Mouse (Mus musculus) embryonic facial prominence, embryonic 14.5 days (tissue): ENCODE results near the gene Ppp1r9b. TPM values are rescaled to one million over a fixed set of nuclear protein-coding genes. Genes with fewer than 3 reads are reported as not detected.

Source experiments
- ATAC-seq: fragments of 200-750 bp; cut with Nextera tagmentation; 2 replicates; pipeline ENCODE4 v1.8.0; 2017; ENCODE audit warnings: low read depth, moderate number of reproducible peaks, moderate TSS enrichment
- DNase-seq: peaks from one replicate; pipeline ENCODE4 v3.0.0-alpha.2; 2015; ENCODE audit warnings: low spot score
- H3K27ac ChIP-seq: fragments of 300-500 bp; sonication (generic); replicated peaks from 2 replicates; pipeline ENCODE4 v1.5.1; 2014; ENCODE audit warnings: low read depth, mild to moderate bottlenecking, low read length, moderate library complexity
- H3K27me3 ChIP-seq: fragments of 300-500 bp; sonication (generic); replicated peaks from 2 replicates; pipeline ENCODE4 v1.6.1; 2014; ENCODE audit warnings: low read length; ENCODE audit not compliant: control insufficient read depth, insufficient read depth
- H3K36me3 ChIP-seq: fragments of 300-500 bp; sonication (generic); 2 replicates; pipeline ENCODE4 v1.6.1; 2014; ENCODE audit warnings: low read length, mixed read lengths; ENCODE audit not compliant: control insufficient read depth, insufficient read depth
- H3K4me1 ChIP-seq: fragments of 300-500 bp; sonication (generic); 2 replicates; pipeline ENCODE4 v1.6.1; 2014; ENCODE audit warnings: antibody characterized with exemption, low read length; ENCODE audit not compliant: control insufficient read depth, insufficient read depth
- H3K4me2 ChIP-seq: fragments of 300-500 bp; sonication (generic); 2 replicates; pipeline ENCODE4 v1.6.1; 2014; ENCODE audit warnings: low read depth, mild to moderate bottlenecking, low read length, moderate library complexity, mixed read lengths
- H3K4me3 ChIP-seq: fragments of 300-500 bp; sonication (generic); 2 replicates; pipeline ENCODE4 v1.5.1; 2014; ENCODE audit warnings: low read depth, mild to moderate bottlenecking, low read length
- H3K9ac ChIP-seq: fragments of 300-500 bp; sonication (generic); 2 replicates; pipeline ENCODE4 v1.6.1; 2014; ENCODE audit warnings: low read depth, mild to moderate bottlenecking, low read length, moderate library complexity, mixed read lengths
- H3K9me3 ChIP-seq: fragments of 300-500 bp; sonication (generic); 2 replicates; pipeline ENCODE4 v1.6.1; 2016; ENCODE audit warnings: low read length; ENCODE audit not compliant: control insufficient read depth
- WGBS: fragments of 180-500 bp; shearing (Covaris S2); extraction: QIAGEN DNeasy Blood & Tissue Kit; methylation state at CpG from one replicate; pipeline ENCODE4 v1.1.7; 2014; 5-methylcytosine and 5-hydroxymethylcytosine counted together
- polyA plus RNA-seq: library from polyadenylated mRNA; unstranded; fragments of >200 nt; fragmentation: Nextera tagmentation; extraction: Ambion mirVana; gene quantifications from 2 replicates; pipeline ENCODE4 v1.2.1, GENCODE M21; 2014

Ppp1r9b gene
- polyA plus RNA-seq, 1 experiment from 2014 or later = 16.0 TPM

DNA sequence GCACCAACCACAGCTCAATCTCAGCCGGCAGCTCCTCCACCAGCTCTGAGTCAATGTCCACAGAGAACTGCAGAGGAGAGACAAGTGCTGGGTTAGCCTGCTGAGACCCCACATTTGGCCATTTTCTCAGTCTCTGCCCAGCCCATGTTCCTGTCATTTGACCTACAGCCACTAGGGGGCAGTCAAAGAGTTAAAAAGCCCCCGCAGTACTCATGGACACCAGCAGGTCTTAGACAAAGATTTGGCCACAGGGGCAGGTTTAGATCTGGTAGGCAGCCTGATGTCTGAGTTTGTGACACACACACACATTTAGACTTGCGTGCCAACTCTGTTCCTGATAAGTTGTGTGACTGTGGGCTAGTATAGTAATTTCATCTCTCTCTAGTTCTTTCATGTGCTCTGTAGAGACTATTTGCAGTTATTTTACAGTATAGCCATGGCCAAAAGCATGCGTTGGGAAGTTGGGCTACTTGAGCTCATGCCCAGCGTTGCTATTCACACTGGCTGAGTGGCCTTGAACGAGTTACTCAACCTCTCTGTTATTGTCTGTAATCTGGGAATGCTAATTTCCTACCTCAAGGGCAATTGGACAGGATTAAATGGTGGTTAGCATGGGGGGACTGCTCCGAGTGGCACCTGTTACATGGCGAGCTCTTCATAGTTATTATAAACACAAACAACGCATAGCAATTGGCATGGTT lies 56.3 kb downstream of the Ppp1r9b start:
- WGBS = 57% methylated on average over 9 of the region's 9 CpGs

DNA sequence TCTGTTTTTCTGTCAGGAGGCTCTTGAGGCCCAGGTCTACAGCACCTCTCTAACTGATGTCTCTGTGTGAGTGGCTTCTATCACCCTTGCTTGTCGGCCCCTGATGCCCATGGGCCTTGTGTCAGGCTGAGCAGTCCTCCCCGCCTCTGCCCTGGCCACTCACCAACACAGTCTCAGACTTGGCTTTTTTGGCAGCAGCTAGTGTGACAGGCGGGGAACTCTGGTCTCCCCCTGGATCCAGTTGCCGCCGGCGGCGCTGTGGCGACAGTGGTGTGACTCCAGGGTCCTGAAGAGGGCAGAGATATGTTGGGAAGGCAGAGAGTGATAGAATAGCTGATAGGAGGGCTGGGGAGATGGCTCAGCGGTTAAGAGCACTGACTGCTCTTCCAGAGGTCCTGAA lies 62.2 kb downstream of the Ppp1r9b start:
- no peak overlapping the region for H3K4me3 ChIP-seq
- no peaks in the 10 kb centered on the region for H3K27me3 ChIP-seq
- H3K36me3 ChIP-seq = no peaks in the 10 kb centered on the region
- 86% methylated on average over 9 of the region's 9 CpGs for WGBS
- no peak overlapping the region for H3K4me2 ChIP-seq
- H3K27ac ChIP-seq = no peak overlapping the region
- DNase-seq (no peak), ATAC-seq (no peak)
- H3K9ac ChIP-seq = no peak overlapping the region
- no peaks in the 10 kb centered on the region for H3K4me1 ChIP-seq
- H3K9me3 ChIP-seq = no peaks in the 10 kb centered on the region

More for the DNA sequence above, 56.3 kb downstream of the Ppp1r9b start:
- no peaks in the 10 kb centered on the region for H3K4me1 ChIP-seq
- H3K27ac ChIP-seq = no peak overlapping the region
- H3K27me3 ChIP-seq = no peaks in the 10 kb centered on the region
- no peaks in the 10 kb centered on the region for H3K36me3 ChIP-seq
- ATAC-seq = no peak
- peak; percentile 82 for DNase-seq
- no peaks in the 10 kb centered on the region for H3K9me3 ChIP-seq
- no peak overlapping the region for H3K4me3 ChIP-seq
- H3K9ac ChIP-seq = no peak overlapping the region
- no peak overlapping the region for H3K4me2 ChIP-seq

Other genes starting within 250 kb of the Ppp1r9b start
- 0.22 and 0.24 TPM in 2 replicates for gene Cdc34b, start 249.3 kb upstream of the Ppp1r9b start, polyA plus RNA-seq
- gene Tmem92, start 208.3 kb upstream of the Ppp1r9b start, polyA plus RNA-seq = not detected in 2 replicates
- 3,653 and 4,731 TPM in 2 replicates for gene Col1a1, start 54.8 kb upstream of the Ppp1r9b start, polyA plus RNA-seq
- gene Hils1, start 23.4 kb upstream of the Ppp1r9b start, polyA plus RNA-seq = 0.25 and 0.61 TPM in 2 replicates
- gene Sgca, start 14.7 kb upstream of the Ppp1r9b start, polyA plus RNA-seq = 18.6 and 19.5 TPM in 2 replicates
- gene Samd14, start 18.8 kb downstream of the Ppp1r9b start, polyA plus RNA-seq = 21.9 and 29.0 TPM in 2 replicates
- gene Pdk2, start 50.3 kb downstream of the Ppp1r9b start, polyA plus RNA-seq = 37.8 and 41.6 TPM in 2 replicates
- 8.3 and 9.4 TPM in 2 replicates for gene Itga3, start 85.8 kb downstream of the Ppp1r9b start, polyA plus RNA-seq
- gene Dlx3, start 129.1 kb downstream of the Ppp1r9b start, polyA plus RNA-seq = 16.1 and 20.2 TPM in 2 replicates
- 3.1 and 3.2 TPM in 2 replicates for gene Dlx4, start 155.2 kb downstream of the Ppp1r9b start, polyA plus RNA-seq